Mouse (Mus musculus): ENCODE data around the gene Slc35d1. TPM values are rescaled to one million over a fixed set of nuclear protein-coding genes. Genes with fewer than 3 reads are reported as not detected.

Gene Slc35d1
- total and polyA plus RNA-seq, 3 experiments: 6.0 to 11.5 (median 8.7) TPM

GRCm38 (mm10) chr4:103222854-103223253 is 7.9 kb upstream of the Slc35d1 start:
- no peaks in the 10 kb centered on the region for H3K27me3 ChIP-seq (replicated peaks)
- DNase-seq (ENCODE audit: extremely low read depth): peak; percentile 20
- no peak overlapping the region for H3K4me3 ChIP-seq (replicated peaks in 1 of 3; ENCODE audit: low read depth in 2 of 3, low read length in 2 of 3, poor library complexity in 1 of 3)
- in situ Hi-C loops (cut with MboI; ENCODE audit: low pct_ligation_motif_present, low pct_unique_long_range_greater_than_20kb, low sequenced_read_pairs): no loop called here
- TF ChIP-seq CHD2 (IDR thresholded peaks at IDR 0.05; ENCODE audit: low read length) (0 out of 2 replicates have a peak, but pooled peaks have one; percentile 70), PAX5 (IDR thresholded peaks at IDR 0.05; ENCODE audit: low read length) (no peak), TBP (conservative IDR thresholded peaks at IDR 0.05; ENCODE audit: low read depth, low read length) (no peak), NELFE (IDR thresholded peaks at IDR 0.05; ENCODE audit: low read depth, low read length) (no peak), MAZ (IDR thresholded peaks at IDR 0.05; ENCODE audit: low read depth, low read length) (no peak), SMC3 (IDR thresholded peaks at IDR 0.05; ENCODE audit: low read depth, low read length) (no peak), TCF12 (IDR thresholded peaks at IDR 0.05; ENCODE audit: low read depth, low read length) (0 out of 2 replicates have a peak, but pooled peaks have one; percentile 20), MYC (IDR thresholded peaks at IDR 0.05; ENCODE audit: low read depth, low read length) (peak; percentile 52; the same call in 1 of the 2 replicates), ZNF384 (IDR thresholded peaks at IDR 0.05; ENCODE audit: low read depth, low read length) (no peak), MXI1 (IDR thresholded peaks at IDR 0.05; ENCODE audit: low read depth, low read length) (peak; percentile 44; the same call in 1 of the 2 replicates), HCFC1 (IDR thresholded peaks at IDR 0.05; ENCODE audit: low read depth, low read length) (no peak), MAX (IDR thresholded peaks at IDR 0.05; ENCODE audit: low read length) (0 out of 2 replicates have a peak, but pooled peaks have one; percentile 19), EP300 (IDR thresholded peaks at IDR 0.05; ENCODE audit: low read length) (0 out of 2 replicates have a peak, but pooled peaks have one; percentile 53), RCOR1 (conservative IDR thresholded peaks at IDR 0.05; ENCODE audit: low read depth, low read length) (no peak), BHLHE40 (IDR thresholded peaks at IDR 0.05; ENCODE audit: low read depth, low read length) (no peak), ETS1 (conservative IDR thresholded peaks at IDR 0.05; ENCODE audit: low read depth, low read length) (no peak), RAD21 (IDR thresholded peaks at IDR 0.05; ENCODE audit: low read depth, low read length) (no peak), IRF4 (IDR thresholded peaks at IDR 0.05; ENCODE audit: low read depth, low read length) (no peak; the same call in 1 of the 2 replicates), ELF1 (IDR thresholded peaks at IDR 0.05; ENCODE audit: low read depth, low read length) (no peak)
- H3K36me3 ChIP-seq (replicated peaks in 1 of 2; ENCODE audit: control insufficient read depth in 1 of 2, insufficient read depth in 1 of 2, low read length in 1 of 2): no peaks in the 10 kb centered on the region
- dilution Hi-C loops (cut with MboI; ENCODE audit: extremely low pct_ligation_motif_present, extremely low pct_unique_long_range_greater_than_20kb, low sequenced_read_pairs): no loop called here
- H3K27ac ChIP-seq (ENCODE audit: insufficient read depth, low read depth): no peak overlapping the region
- H3K9me3 ChIP-seq (replicated peaks; ENCODE audit: low read length): no peaks in the 10 kb centered on the region
- H3K4me2 ChIP-seq (ENCODE audit: insufficient read depth, low read depth, poor library complexity, severe bottlenecking): peak overlapping the region; percentile 47; the same call in 1 of the 2 replicates
- peaks cover 8 to 22% of the 10 kb centered on the region in 2 experiments for H3K4me1 ChIP-seq (ENCODE audit: control insufficient read depth in 1 of 2, insufficient read depth in 2 of 2)
- H3K9ac ChIP-seq (ENCODE audit: insufficient read depth, low read depth): no peak overlapping the region
- no peaks in the 10 kb centered on the region for H3K79me2 ChIP-seq (replicated peaks; ENCODE audit: control insufficient read depth, extremely low read depth, insufficient read depth, poor library complexity, severe bottlenecking)

- no peaks in the 10 kb centered on the region for H3K36me3 ChIP-seq (replicated peaks in 1 of 2; ENCODE audit: control insufficient read depth in 1 of 2, insufficient read depth in 1 of 2, low read length in 1 of 2)
- TF ChIP-seq KAT2A (IDR thresholded peaks at IDR 0.05; ENCODE audit: insufficient replicate concordance, low read length): no peak
- no peak for TF ChIP-seq IRF4 (IDR thresholded peaks at IDR 0.05; ENCODE audit: low read depth, low read length)
- TF ChIP-seq GABPA (IDR thresholded peaks at IDR 0.05; ENCODE audit: insufficient replicate concordance, low read depth, low read length): no peak
- no peak for TF ChIP-seq BHLHE40 (IDR thresholded peaks at IDR 0.05; ENCODE audit: low read depth, low read length)
- no peak overlapping the region for H3K4me2 ChIP-seq (ENCODE audit: insufficient read depth, low read depth, poor library complexity, severe bottlenecking)
- DNase-seq (ENCODE audit: extremely low read depth): no peak
- H3K4me3 ChIP-seq (replicated peaks in 1 of 3; ENCODE audit: low read depth in 2 of 3, low read length in 2 of 3, poor library complexity in 1 of 3): no peak overlapping the region
- H3K27ac ChIP-seq (ENCODE audit: insufficient read depth, low read depth): no peak overlapping the region
- no peaks in the 10 kb centered on the region for H3K79me2 ChIP-seq (replicated peaks; ENCODE audit: control insufficient read depth, extremely low read depth, insufficient read depth, poor library complexity, severe bottlenecking)
- dilution Hi-C loops (cut with MboI; ENCODE audit: extremely low pct_ligation_motif_present, extremely low pct_unique_long_range_greater_than_20kb, low sequenced_read_pairs) (no loop called here), in situ Hi-C loops (cut with MboI; ENCODE audit: low pct_ligation_motif_present, low pct_unique_long_range_greater_than_20kb, low sequenced_read_pairs) (no loop called here)
- H3K9ac ChIP-seq (ENCODE audit: insufficient read depth, low read depth): no peak overlapping the region
- H3K27me3 ChIP-seq (replicated peaks): no peaks in the 10 kb centered on the region
- H3K9me3 ChIP-seq (replicated peaks; ENCODE audit: low read length): no peaks in the 10 kb centered on the region
- H3K4me1 ChIP-seq (ENCODE audit: control insufficient read depth in 1 of 2, insufficient read depth in 2 of 2): peaks cover 8 to 22% of the 10 kb centered on the region in 2 experiments
These were observed 6.8 kb upstream of the Slc35d1 start for GRCm38 (mm10) chr4:103221789-103222188.

All from CH12.LX (cell line).